Mouse (Mus musculus) liver, embryonic 14.5 days (tissue): Measurements from ENCODE around the gene Car15. TPM values are rescaled to one million over a fixed set of nuclear protein-coding genes. Genes with fewer than 3 reads are reported as not detected.
A peak's percentile ranks its signal among the peaks of the same experiment; 100 is the strongest.

ENCODE experiments used
- ATAC-seq: fragments of 200-750 bp; cut with Nextera tagmentation; 2 replicates; pipeline ENCODE4 v1.8.0; 2017; ENCODE audit warnings: moderate number of reproducible peaks, mild to moderate bottlenecking, moderate library complexity; ENCODE audit not compliant: insufficient read depth
- DNase-seq, 3 experiments: peaks; one replicate each; pipeline ENCODE4 v3.0.0-alpha.2; 2012 to 2013; ENCODE audit warnings: low read depth in 3 of 3, low spot score in 3 of 3
- H3K27ac ChIP-seq: fragments of 300-500 bp; sonication (generic); 2 replicates; pipeline ENCODE4 v1.5.1; 2014; ENCODE audit warnings: moderate library complexity, mild to moderate bottlenecking, control low read depth, inconsistent platforms
- H3K27me3 ChIP-seq: fragments of 300-500 bp; sonication (generic); 2 replicates; pipeline ENCODE4 v1.6.1; 2014; ENCODE audit warnings: mild to moderate bottlenecking, low read length, moderate library complexity; ENCODE audit not compliant: control insufficient read depth, insufficient read depth
- H3K36me3 ChIP-seq: fragments of 300-500 bp; sonication (generic); replicated peaks from 2 replicates; pipeline ENCODE4 v1.6.1; 2014; ENCODE audit warnings: low read depth; ENCODE audit not compliant: control insufficient read depth, insufficient read depth
- H3K4me1 ChIP-seq, 2 experiments: fragments of 200-500 bp in 1 of 2; fragments of 300-500 bp in 1 of 2; sonication (generic) in 1 of 2; replicated peaks; 2 replicates each; pipeline ENCODE4 v1.6.1; 2012 to 2014; ENCODE audit warnings: antibody characterized with exemption in 1 of 2, inconsistent platforms in 1 of 2, low read length in 1 of 2; ENCODE audit not compliant: control insufficient read depth in 2 of 2, insufficient read depth in 2 of 2
- H3K4me2 ChIP-seq: fragments of 300-500 bp; sonication (generic); 2 replicates; pipeline ENCODE4 v1.6.1; 2014; ENCODE audit warnings: low read depth, mild to moderate bottlenecking, control low read depth, moderate library complexity
- H3K4me3 ChIP-seq, 2 experiments: fragments of 200-500 bp in 1 of 2; fragments of 300-500 bp in 1 of 2; sonication (generic) in 1 of 2; 2 replicates each; pipeline ENCODE4 v1.5.1; 2012 to 2014; ENCODE audit warnings: low read depth in 2 of 2, low read length in 2 of 2, mild to moderate bottlenecking in 2 of 2, control low read depth in 1 of 2, inconsistent platforms in 1 of 2, moderate library complexity in 1 of 2; ENCODE audit not compliant: insufficient read depth in 1 of 2
- H3K9ac ChIP-seq: fragments of 300-500 bp; sonication (generic); replicated peaks from 2 replicates; pipeline ENCODE4 v1.6.1; 2014; ENCODE audit warnings: mild to moderate bottlenecking, control low read depth, moderate library complexity
- H3K9me3 ChIP-seq: fragments of 300-500 bp; sonication (generic); 2 replicates; pipeline ENCODE4 v1.6.1; 2016; ENCODE audit warnings: low read length, mixed read lengths; ENCODE audit not compliant: control insufficient read depth
- CTCF ChIP-seq: IDR thresholded peaks from 2 replicates; pipeline ENCODE4 v1.5.1; 2016; ENCODE audit warnings: antibody characterized with exemption, low read depth, control low read depth
- EP300 ChIP-seq: IDR thresholded peaks from 2 replicates; pipeline ENCODE4 v1.6.1; 2016; ENCODE audit warnings: antibody characterized with exemption, low read depth
- WGBS: fragments of 180-500 bp; shearing (Covaris S2); extraction: QIAGEN DNeasy Blood & Tissue Kit; methylation state at CpG from one replicate; pipeline ENCODE4 v1.1.7; 2014; ENCODE audit not compliant: insufficient replicate concordance; 5-methylcytosine and 5-hydroxymethylcytosine counted together
- polyA plus RNA-seq, 2 experiments: library from polyadenylated mRNA; depleted of rRNA in 1 of 2; stranded (reverse) in 1 of 2; unstranded in 1 of 2; fragments of >200 nt; fragmentation: Nextera tagmentation in 1 of 2; extraction: Ambion mirVana in 1 of 2; gene quantifications; 2 replicates each; pipeline versions ENCODE4 v1.2.1 to v1.2.3; 2012 to 2014

Gene Car15
- polyA plus RNA-seq, 2 experiments: 1.3 TPM; not detected in 1

GRCm38 (mm10) chr16:17795643-17796042 is 42.5 kb downstream of the Car15 start:
- Histone ChIP-seq H3K36me3 (no peaks in the 10 kb centered on the region), H3K27ac (no peak overlapping the region), H3K4me1 (no peaks in the 10 kb centered on the region), H3K4me3 (no peak overlapping the region), H3K4me2 (no peak overlapping the region), H3K9me3 (no peaks in the 10 kb centered on the region), H3K27me3 (peaks cover 52% of the 10 kb centered on the region), H3K9ac (no peak overlapping the region)
- 57% methylated on average over 5 of the region's 5 CpGs for WGBS
- ATAC-seq (no peak), DNase-seq (no peak)
- TF ChIP-seq EP300: no peak
- peak; percentile 27; the same call in 1 of the 2 replicates for TF ChIP-seq CTCF

DNA sequence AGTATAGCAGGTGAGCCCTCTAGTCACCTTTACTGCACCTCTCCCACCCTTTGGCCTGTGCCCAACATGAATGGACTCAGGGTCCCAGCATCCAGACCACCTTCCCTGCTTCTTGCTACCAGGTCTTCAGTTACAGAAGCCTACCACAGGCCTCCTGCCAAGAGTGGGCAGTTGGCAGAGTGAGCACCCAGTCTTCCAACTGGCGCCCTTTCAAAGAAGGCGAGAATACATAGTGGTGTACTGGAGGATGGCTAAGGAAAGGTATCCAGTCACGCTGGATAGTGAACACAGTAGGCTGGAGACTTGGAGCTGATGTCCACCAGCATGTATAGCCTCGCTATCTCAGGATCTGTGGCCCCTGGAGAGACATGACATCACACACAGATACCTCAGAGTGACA is 44.1 kb downstream of the Car15 start:
- no peak overlapping the region for H3K4me3 ChIP-seq
- no peak overlapping the region for H3K27ac ChIP-seq
- H3K36me3 ChIP-seq: peaks cover 3% of the 10 kb centered on the region; the same call in 1 of the 2 replicates
- no peak overlapping the region for H3K9ac ChIP-seq
- H3K9me3 ChIP-seq: no peaks in the 10 kb centered on the region
- ATAC-seq (no peak), DNase-seq (no peak)
- WGBS: 65% methylated on average over 4 of the region's 4 CpGs
- no peaks in the 10 kb centered on the region for H3K4me1 ChIP-seq
- H3K27me3 ChIP-seq: peaks cover 39% of the 10 kb centered on the region
- H3K4me2 ChIP-seq: no peak overlapping the region
- no peak for TF ChIP-seq EP300
- no peak for TF ChIP-seq CTCF

- Histone ChIP-seq H3K27ac (no peak overlapping the region), H3K4me2 (no peak overlapping the region), H3K9me3 (no peaks in the 10 kb centered on the region), H3K4me1 (no peaks in the 10 kb centered on the region), H3K9ac (no peak overlapping the region), H3K27me3 (peaks cover 25% of the 10 kb centered on the region), H3K36me3 (peaks cover 3% of the 10 kb centered on the region; the same call in 1 of the 2 replicates), H3K4me3 (no peak overlapping the region)
- DNase-seq (no peak), ATAC-seq (no peak)
- 59% methylated on average over 3 of the region's 3 CpGs for WGBS
- TF ChIP-seq CTCF: no peak
These were observed 45.4 kb downstream of the Car15 start for GRCm38 (mm10) chr16:17792728-17793127.

DNA sequence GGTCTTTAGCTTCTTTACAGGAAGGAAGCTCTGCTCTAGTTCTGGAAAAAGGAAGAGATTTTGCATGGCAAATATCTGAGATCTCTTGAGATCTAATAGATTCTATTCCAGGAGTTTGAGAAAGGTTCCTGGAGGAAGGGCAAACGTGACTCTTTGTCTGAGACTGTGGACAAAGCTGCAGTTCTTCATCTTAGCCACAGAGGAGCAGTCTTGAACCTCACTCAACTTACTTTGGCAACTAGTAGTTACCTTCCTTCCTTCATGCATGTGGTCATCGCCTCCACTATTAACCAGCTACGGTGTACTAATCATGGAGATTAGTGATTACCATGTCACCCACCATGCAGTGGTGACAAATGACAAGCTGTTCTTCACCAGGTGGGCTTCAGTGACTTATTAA is 52.8 kb downstream of the Car15 start:
- H3K27ac ChIP-seq: no peak overlapping the region
- ATAC-seq: no peak
- H3K4me3 ChIP-seq: no peak overlapping the region
- TF ChIP-seq EP300 (no peak), CTCF (0 out of 2 replicates have a peak, but pooled peaks have one; percentile 20)
- H3K9me3 ChIP-seq: no peaks in the 10 kb centered on the region
- 60% methylated on average over 3 of the region's 3 CpGs for WGBS
- H3K4me1 ChIP-seq: no peaks in the 10 kb centered on the region
- H3K9ac ChIP-seq: no peak overlapping the region
- peaks cover 3% of the 10 kb centered on the region; the same call in 1 of the 2 replicates for H3K36me3 ChIP-seq
- no peak overlapping the region for H3K4me2 ChIP-seq
- H3K27me3 ChIP-seq: no peaks in the 10 kb centered on the region
- no peak for DNase-seq

Other genes starting within 250 kb of the Car15 start
- gene Smpd4, start 219.0 kb downstream of the Car15 start, polyA plus RNA-seq (2012; rRNA removed): 28.8 and 33.7 TPM in 2 replicates
- gene Smpd4, start 219.0 kb downstream of the Car15 start, polyA plus RNA-seq (2014; fragmentation: Nextera tagmentation; extraction: Ambion mirVana): 18.8 and 21.7 TPM in 2 replicates
- gene Ccdc74a, start 191.9 kb downstream of the Car15 start, polyA plus RNA-seq (2012; rRNA removed): 1.6 and 2.5 TPM in 2 replicates
- 2.6 and 3.4 TPM in 2 replicates for gene Ccdc74a, start 191.9 kb downstream of the Car15 start, polyA plus RNA-seq (2014; fragmentation: Nextera tagmentation; extraction: Ambion mirVana)
- gene Med15, start 105.5 kb downstream of the Car15 start, polyA plus RNA-seq (2012; rRNA removed): 18.0 and 20.6 TPM in 2 replicates
- 11.4 and 14.8 TPM in 2 replicates for gene Med15, start 105.5 kb downstream of the Car15 start, polyA plus RNA-seq (2014; fragmentation: Nextera tagmentation; extraction: Ambion mirVana)
- gene Klhl22, start 78.7 kb downstream of the Car15 start, polyA plus RNA-seq (2012; rRNA removed): 13.1 and 14.0 TPM in 2 replicates
- 10.8 and 11.6 TPM in 2 replicates for gene Klhl22, start 78.7 kb downstream of the Car15 start, polyA plus RNA-seq (2014; fragmentation: Nextera tagmentation; extraction: Ambion mirVana)
- gene Scarf2, start 41.1 kb downstream of the Car15 start, polyA plus RNA-seq (2012; rRNA removed): 3.4 and 4.3 TPM in 2 replicates
- gene Scarf2, start 41.1 kb downstream of the Car15 start, polyA plus RNA-seq (2014; fragmentation: Nextera tagmentation; extraction: Ambion mirVana): 0.51 and 1.0 TPM in 2 replicates
- gene B830017H08Rik, start 5.2 kb downstream of the Car15 start, polyA plus RNA-seq (2012; rRNA removed): not detected in 2 replicates
- not detected in 2 replicates for gene B830017H08Rik, start 5.2 kb downstream of the Car15 start, polyA plus RNA-seq (2014; fragmentation: Nextera tagmentation; extraction: Ambion mirVana)
- gene Gm20518, start 53.3 kb upstream of the Car15 start, polyA plus RNA-seq (2012; rRNA removed): 0.25 and 0.34 TPM in 2 replicates
- not detected in 2 replicates for gene Gm20518, start 53.3 kb upstream of the Car15 start, polyA plus RNA-seq (2014; fragmentation: Nextera tagmentation; extraction: Ambion mirVana)
- gene Tssk1, start 55.9 kb upstream of the Car15 start, polyA plus RNA-seq (2012; rRNA removed): not detected in 2 replicates
- not detected in 2 replicates for gene Tssk1, start 55.9 kb upstream of the Car15 start, polyA plus RNA-seq (2014; fragmentation: Nextera tagmentation; extraction: Ambion mirVana)
- gene Dgcr2, start 60.2 kb upstream of the Car15 start, polyA plus RNA-seq (2012; rRNA removed): 14.2 and 16.3 TPM in 2 replicates
- 13.2 and 15.5 TPM in 2 replicates for gene Dgcr2, start 60.2 kb upstream of the Car15 start, polyA plus RNA-seq (2014; fragmentation: Nextera tagmentation; extraction: Ambion mirVana)
- gene Tssk2, start 60.3 kb upstream of the Car15 start, polyA plus RNA-seq (2012; rRNA removed): not detected in 2 replicates
- not detected in 2 replicates for gene Tssk2, start 60.3 kb upstream of the Car15 start, polyA plus RNA-seq (2014; fragmentation: Nextera tagmentation; extraction: Ambion mirVana)
- gene Ess2, start 73.0 kb upstream of the Car15 start, polyA plus RNA-seq (2012; rRNA removed): 6.3 and 7.5 TPM in 2 replicates
- 6.8 and 7.6 TPM in 2 replicates for gene Ess2, start 73.0 kb upstream of the Car15 start, polyA plus RNA-seq (2014; fragmentation: Nextera tagmentation; extraction: Ambion mirVana)
- gene Gsc2, start 76.7 kb upstream of the Car15 start, polyA plus RNA-seq (2012; rRNA removed): not detected in 2 replicates
- not detected in 2 replicates for gene Gsc2, start 76.7 kb upstream of the Car15 start, polyA plus RNA-seq (2014; fragmentation: Nextera tagmentation; extraction: Ambion mirVana)
- 33.4 and 41.7 TPM in 2 replicates for gene Slc25a1, start 89.9 kb upstream of the Car15 start, polyA plus RNA-seq (2012; rRNA removed)
- gene Slc25a1, start 89.9 kb upstream of the Car15 start, polyA plus RNA-seq (2014; fragmentation: Nextera tagmentation; extraction: Ambion mirVana): 50.6 and 57.2 TPM in 2 replicates
- 0.13 and 0.38 TPM in 2 replicates for gene Vpreb2, start 142.1 kb upstream of the Car15 start, polyA plus RNA-seq (2012; rRNA removed)
- 0.66 and 0.88 TPM in 2 replicates for gene Vpreb2, start 142.1 kb upstream of the Car15 start, polyA plus RNA-seq (2014; fragmentation: Nextera tagmentation; extraction: Ambion mirVana)
- gene Dgcr6, start 214.5 kb upstream of the Car15 start, polyA plus RNA-seq (2012; rRNA removed): 11.4 and 12.5 TPM in 2 replicates
- gene Dgcr6, start 214.5 kb upstream of the Car15 start, polyA plus RNA-seq (2014; fragmentation: Nextera tagmentation; extraction: Ambion mirVana): 22.1 and 22.5 TPM in 2 replicates